Mouse (Mus musculus) spleen, embryonic (tissue): Measurements from ENCODE around the gene Slc24a2.

ENCODE experiments used
- CTCF ChIA-PET: fragments of 350-600 bp; sonication (Branson Sonifier 250); formaldehyde crosslinking; loops from one replicate; lab custom pipeline; 2022; lab: Charles Lee

Slc24a2 gene

GRCm38 (mm10) chr4:87115726-87116125 is 114.6 kb downstream of the Slc24a2 start:
- CTCF ChIA-PET: no interaction called here

GRCm38 (mm10) chr4:87109331-87110059 is 120.8 kb downstream of the Slc24a2 start:
- CTCF ChIA-PET: no interaction called here

- CTCF ChIA-PET: no interaction called here
These were observed 129.3 kb downstream of the Slc24a2 start for GRCm38 (mm10) chr4:87100936-87101335.

- CTCF ChIA-PET: no interaction called here
These were observed 134.1 kb downstream of the Slc24a2 start for GRCm38 (mm10) chr4:87096186-87096585.

GRCm38 (mm10) chr4:87093612-87094011 is 136.7 kb downstream of the Slc24a2 start:
- CTCF ChIA-PET: no interaction called here

- CTCF ChIA-PET: no interaction called here
These were observed 139.4 kb downstream of the Slc24a2 start for GRCm38 (mm10) chr4:87090841-87091240.

- CTCF ChIA-PET: no interaction called here
These were observed 141.6 kb downstream of the Slc24a2 start for GRCm38 (mm10) chr4:87088713-87089112.

GRCm38 (mm10) chr4:87087597-87087996 is 142.7 kb downstream of the Slc24a2 start:
- CTCF ChIA-PET: no interaction called here

- CTCF ChIA-PET: no interaction called here
These were observed 143.2 kb downstream of the Slc24a2 start for GRCm38 (mm10) chr4:87086933-87087577.

GRCm38 (mm10) chr4:87081321-87081720 is 149.0 kb downstream of the Slc24a2 start:
- CTCF ChIA-PET: no interaction called here

GRCm38 (mm10) chr4:87079305-87079704 is 151.0 kb downstream of the Slc24a2 start:
- CTCF ChIA-PET: no interaction called here

- CTCF ChIA-PET: no interaction called here
These were observed 151.6 kb downstream of the Slc24a2 start for GRCm38 (mm10) chr4:87078726-87079125.

GRCm38 (mm10) chr4:87075761-87076160 is 154.5 kb downstream of the Slc24a2 start:
- CTCF ChIA-PET: no interaction called here

GRCm38 (mm10) chr4:87068121-87068520 is 162.2 kb downstream of the Slc24a2 start:
- CTCF ChIA-PET: no interaction called here

GRCm38 (mm10) chr4:87065227-87065626 is 165.1 kb downstream of the Slc24a2 start:
- CTCF ChIA-PET: no interaction called here

- CTCF ChIA-PET: no interaction called here
These were observed 165.7 kb downstream of the Slc24a2 start for GRCm38 (mm10) chr4:87064561-87064960.

- CTCF ChIA-PET: no interaction called here
These were observed 167.5 kb downstream of the Slc24a2 start for GRCm38 (mm10) chr4:87062771-87063253.

- CTCF ChIA-PET: no interaction called here
These were observed 168.6 kb downstream of the Slc24a2 start for GRCm38 (mm10) chr4:87061696-87062095.

- CTCF ChIA-PET: no interaction called here
These were observed 172.7 kb downstream of the Slc24a2 start for GRCm38 (mm10) chr4:87057572-87057971.

GRCm38 (mm10) chr4:87055768-87056167 is 174.5 kb downstream of the Slc24a2 start:
- CTCF ChIA-PET: no interaction called here

- CTCF ChIA-PET: interaction anchor here (0.7 kb wide), 1 partner anchor 1814 kb away, joined by 3 read pairs; no protein-coding TSS in a partner anchor
These were observed 177.4 kb downstream of the Slc24a2 start for GRCm38 (mm10) chr4:87052881-87053280.

GRCm38 (mm10) chr4:87049061-87049460 is 181.2 kb downstream of the Slc24a2 start:
- CTCF ChIA-PET: no interaction called here

GRCm38 (mm10) chr4:87047131-87047530 is 183.1 kb downstream of the Slc24a2 start:
- CTCF ChIA-PET: no interaction called here
